Mouse (Mus musculus) bone marrow, adult 2 months (tissue): ENCODE results near the gene Psmb6.

ENCODE experiments used
- CTCF ChIP-seq: fragments of 200-500 bp; IDR thresholded peaks from 2 replicates; pipeline ENCODE4 v1.5.1; 2011; ENCODE audit warnings: low read length, control low read depth; ENCODE audit not compliant: control insufficient read depth, insufficient read depth
- POLR2A ChIP-seq: fragments of 200-500 bp; IDR thresholded peaks from 2 replicates; pipeline ENCODE4 v1.6.1; 2011; ENCODE audit warnings: low read depth, mild to moderate bottlenecking, control low read depth, low read length, borderline replicate concordance; ENCODE audit not compliant: control insufficient read depth

DNA sequence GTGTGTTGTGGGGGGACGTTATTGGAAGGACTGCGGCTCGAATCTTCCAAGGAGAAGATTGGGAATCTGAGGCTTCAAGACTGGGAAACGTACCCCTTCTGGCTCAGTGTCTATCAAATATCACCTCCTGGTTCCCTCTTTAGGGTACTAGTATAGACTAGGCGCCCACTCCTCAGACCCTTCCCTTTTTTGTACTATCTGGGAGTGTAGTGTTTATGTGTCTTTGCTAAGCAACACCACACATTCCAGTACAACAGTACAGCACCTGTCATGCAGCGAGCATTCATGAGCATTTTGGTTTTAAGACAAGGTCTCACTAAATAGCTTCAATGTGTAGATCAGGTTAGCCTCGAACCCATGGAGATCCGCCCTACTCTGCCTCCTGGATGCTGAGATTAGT lies 26.4 kb downstream of the Psmb6 start:
- TF ChIP-seq CTCF (no peak), POLR2A (no peak)
